Mouse (Mus musculus) testis, adult 2 months (tissue): ENCODE data around the gene Asna1. TPM values are rescaled to one million over a fixed set of nuclear protein-coding genes. Genes with fewer than 3 reads are reported as not detected.

Experiments used
- H3K27ac ChIP-seq: fragments of 200-500 bp; 2 replicates; pipeline ENCODE4 v1.5.1; 2012; ENCODE audit warnings: low read depth, low read length; ENCODE audit not compliant: control insufficient read depth, insufficient read depth
- H3K27me3 ChIP-seq: fragments of 200-500 bp; 2 replicates; pipeline ENCODE4 v1.6.1; 2012; ENCODE audit warnings: mild to moderate bottlenecking, low read length, moderate library complexity; ENCODE audit not compliant: control insufficient read depth, insufficient read depth
- H3K36me3 ChIP-seq: fragments of 200-500 bp; 2 replicates; pipeline ENCODE4 v1.6.1; 2012; ENCODE audit warnings: mild to moderate bottlenecking, low read length; ENCODE audit not compliant: control insufficient read depth, insufficient read depth
- H3K4me1 ChIP-seq: fragments of 200-500 bp; 2 replicates; pipeline ENCODE4 v1.6.1; 2012; ENCODE audit warnings: low read length; ENCODE audit not compliant: control insufficient read depth, insufficient read depth
- H3K4me3 ChIP-seq: fragments of 200-500 bp; 2 replicates; pipeline ENCODE4 v1.5.1; 2012; ENCODE audit warnings: low read depth, mild to moderate bottlenecking, low read length, moderate library complexity, mixed read lengths; ENCODE audit not compliant: control insufficient read depth
- CTCF ChIP-seq: fragments of 200-500 bp; IDR thresholded peaks from 2 replicates; pipeline ENCODE4 v1.5.1; 2012; ENCODE audit warnings: low read depth, mild to moderate bottlenecking, inconsistent platforms, low read length, moderate library complexity; ENCODE audit not compliant: control insufficient read depth, insufficient read depth, insufficient replicate concordance
- POLR2A ChIP-seq: fragments of 200-500 bp; IDR thresholded peaks from 2 replicates; pipeline ENCODE4 v1.6.1; 2012; ENCODE audit warnings: low read depth, mild to moderate bottlenecking, inconsistent platforms, low read length, moderate library complexity; ENCODE audit not compliant: control insufficient read depth
- polyA plus RNA-seq: library from polyadenylated mRNA; depleted of rRNA; stranded (reverse); fragments of >200 nt; gene quantifications from 2 replicates; pipeline ENCODE4 v1.2.3, GENCODE M21; 2012

Asna1 gene
- polyA plus RNA-seq, 1 experiment = 203 TPM

- Histone ChIP-seq H3K4me3 (no peak overlapping the region), H3K4me1 (peaks cover 49% of the 10 kb centered on the region), H3K27me3 (no peaks in the 10 kb centered on the region; the same call in 1 of the 2 replicates), H3K27ac (no peak overlapping the region), H3K36me3 (no peaks in the 10 kb centered on the region)
- TF ChIP-seq CTCF (no peak), POLR2A (no peak)
These were observed 42.5 kb downstream of the Asna1 start for GRCm38 (mm10) chr8:84982499-84983011.

GRCm38 (mm10) chr8:84981644-84982498, 43.2 kb downstream of the Asna1 start:
- Histone ChIP-seq H3K27ac (no peak overlapping the region), H3K27me3 (no peaks in the 10 kb centered on the region; the same call in 1 of the 2 replicates), H3K4me3 (no peak overlapping the region), H3K36me3 (no peaks in the 10 kb centered on the region), H3K4me1 (peaks cover 56% of the 10 kb centered on the region)
- TF ChIP-seq POLR2A (no peak), CTCF (no peak)

- H3K4me1 ChIP-seq = peaks cover 61% of the 10 kb centered on the region
- TF ChIP-seq POLR2A (no peak), CTCF (no peak)
- no peaks in the 10 kb centered on the region for H3K36me3 ChIP-seq
- no peaks in the 10 kb centered on the region; the same call in 1 of the 2 replicates for H3K27me3 ChIP-seq
- H3K4me3 ChIP-seq = peak overlapping the region; percentile 85
- no peak overlapping the region for H3K27ac ChIP-seq
These were observed 44.3 kb downstream of the Asna1 start for GRCm38 (mm10) chr8:84980622-84981358.

- Histone ChIP-seq H3K4me1 (peaks cover 61% of the 10 kb centered on the region), H3K36me3 (no peaks in the 10 kb centered on the region), H3K4me3 (peak overlapping the region; percentile 85), H3K27ac (peak overlapping the region; percentile 80), H3K27me3 (no peaks in the 10 kb centered on the region; the same call in 1 of the 2 replicates)
- no peak for TF ChIP-seq POLR2A
- TF ChIP-seq CTCF = no peak
These were observed 45.3 kb downstream of the Asna1 start for GRCm38 (mm10) chr8:84979599-84980421.

GRCm38 (mm10) chr8:84978248-84978940, 46.7 kb downstream of the Asna1 start, which contains the start of gene Junb:
Junb (minus strand) TSS chr8:84978718.
- no peaks in the 10 kb centered on the region; the same call in 1 of the 2 replicates for H3K27me3 ChIP-seq

More at GRCm38 (mm10) chr8:84978248-84978940, 46.7 kb downstream of the Asna1 start, which contains the start of gene Junb:
- TF ChIP-seq CTCF (no peak), POLR2A (peak; percentile 96)
- Histone ChIP-seq H3K36me3 (no peaks in the 10 kb centered on the region), H3K4me3 (peak within 1 kb of the TSS; percentile 85), H3K27ac (peak within 1 kb of the TSS; percentile 82), H3K4me1 (peaks cover 59% of the 10 kb centered on the region)
